Mouse (Mus musculus) adrenal gland, adult 18-20 months (tissue): ENCODE results near the gene Mdfi. TPM values are rescaled to one million over a fixed set of nuclear protein-coding genes. Genes with fewer than 3 reads are reported as not detected.
A peak's percentile ranks its signal among the peaks of the same experiment; 100 is the strongest.

ENCODE experiments used
- DNase-seq, 2 experiments: peaks; one replicate each; pipeline ENCODE4 v3.0.0; 2021 to 2022; ENCODE audit warnings: low spot score in 2 of 2
- total RNA-seq, 2 experiments: library from RNA; stranded (reverse); gene quantifications; 1 replicate in 1 of 2; 2 replicates in 1 of 2; pipeline ENCODE4 v1.2.3; 2021

Mdfi gene
- total RNA-seq, 2 experiments from 2014 or later: 0.42 to 1.2 TPM

- no peak for DNase-seq
Observed at GRCm38 (mm10) chr17:47850035-47850434, 15.5 kb upstream of the Mdfi start.

GRCm38 (mm10) chr17:47847985-47848384 is 13.5 kb upstream of the Mdfi start:
- DNase-seq: no peak

DNA sequence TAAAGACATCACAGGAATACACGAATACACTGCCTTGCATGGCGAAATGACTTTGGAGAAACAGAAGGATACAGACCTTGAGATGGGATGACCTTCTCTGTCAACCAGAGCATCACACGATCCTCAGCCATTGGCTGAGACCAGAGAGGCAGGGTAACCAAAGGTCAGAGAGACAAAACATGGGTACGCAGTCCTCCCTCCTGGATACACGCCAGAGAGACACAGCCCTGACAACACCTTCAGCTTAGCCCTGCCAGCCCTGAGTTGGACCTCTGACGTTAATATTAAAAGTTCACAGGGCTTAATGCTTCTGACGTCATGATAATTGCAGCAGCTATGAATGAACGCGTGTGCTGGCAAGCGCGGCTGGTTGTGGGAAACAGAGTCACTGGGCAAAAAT is 11.1 kb upstream of the Mdfi start:
- no peak for DNase-seq

DNA sequence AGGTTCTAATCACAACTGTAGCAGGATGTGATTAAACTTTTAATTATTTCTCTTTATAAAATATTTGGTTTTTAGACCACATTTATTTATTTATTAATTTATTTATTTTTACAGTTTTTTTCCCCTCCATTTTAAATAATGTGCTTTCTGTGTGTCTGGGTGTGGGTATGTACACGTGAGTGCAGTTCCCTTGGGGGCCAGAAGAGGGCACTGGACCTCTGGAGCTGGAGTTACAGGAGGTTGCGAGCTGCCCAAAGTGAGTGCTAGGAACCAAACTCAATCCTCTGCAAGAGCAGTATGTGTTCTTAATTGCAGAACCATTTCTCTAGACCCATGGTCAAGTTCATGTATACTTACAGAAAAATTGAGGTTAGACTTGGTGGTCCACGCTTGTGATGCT is 9.0 kb upstream of the Mdfi start:
- no peak for DNase-seq

DNA sequence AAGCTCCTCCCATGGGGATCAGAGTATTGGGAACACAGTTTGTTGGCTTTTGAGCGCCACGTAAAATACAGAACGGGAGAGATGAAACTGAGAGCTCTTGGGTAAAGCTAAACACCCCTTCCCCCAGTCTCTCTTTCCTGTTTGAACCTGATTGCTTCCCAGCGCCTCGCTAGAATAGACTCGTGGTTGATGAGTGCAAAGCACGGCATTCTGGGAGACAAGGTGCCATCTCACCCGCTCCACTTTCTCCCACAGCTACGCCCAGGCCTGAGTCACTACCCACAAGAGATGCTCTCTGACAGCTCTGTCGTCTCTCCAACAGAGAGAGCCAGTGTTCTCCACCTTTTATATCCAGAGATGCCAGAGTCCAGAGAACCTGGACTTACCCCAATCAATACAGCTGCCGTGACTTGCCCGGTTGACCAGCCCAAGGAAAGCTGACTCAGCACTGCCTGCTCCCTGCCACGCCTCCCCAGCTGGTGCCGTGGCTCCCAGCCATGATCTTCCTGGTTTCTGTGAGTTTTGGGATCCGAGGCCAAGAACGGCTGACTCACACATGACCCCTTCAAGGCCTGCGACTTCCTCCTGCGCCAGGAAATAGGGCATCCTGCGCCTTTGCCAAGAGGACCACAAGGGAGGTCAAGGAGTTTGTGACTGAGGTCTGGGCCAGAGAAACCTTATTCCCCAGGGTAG is 7.6 kb upstream of the Mdfi start:
- DNase-seq: peak; percentile 80 to 81

GRCm38 (mm10) chr17:47841521-47841920 is 7.0 kb upstream of the Mdfi start:
- DNase-seq: no peak

DNA sequence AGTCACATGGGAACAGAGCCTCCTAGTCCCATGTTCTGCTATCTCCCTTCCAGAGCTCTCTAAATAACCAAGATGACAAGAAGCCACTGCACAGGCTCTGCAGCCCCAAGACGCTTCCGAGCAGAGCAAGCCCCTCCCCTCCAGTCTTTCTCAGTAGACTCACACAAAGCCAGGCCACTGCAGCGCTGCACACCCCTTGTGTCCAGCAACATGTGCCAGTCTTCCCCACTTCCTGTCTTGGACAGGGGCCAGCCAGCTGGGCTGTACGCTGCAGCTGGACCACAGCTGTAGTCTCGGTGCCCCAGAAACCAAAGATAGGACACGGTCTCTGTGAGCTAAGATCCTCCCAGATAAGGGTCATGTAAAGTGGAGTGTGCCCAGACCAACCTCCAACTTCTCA is 3.3 kb upstream of the Mdfi start:
- no peak for DNase-seq

DNA sequence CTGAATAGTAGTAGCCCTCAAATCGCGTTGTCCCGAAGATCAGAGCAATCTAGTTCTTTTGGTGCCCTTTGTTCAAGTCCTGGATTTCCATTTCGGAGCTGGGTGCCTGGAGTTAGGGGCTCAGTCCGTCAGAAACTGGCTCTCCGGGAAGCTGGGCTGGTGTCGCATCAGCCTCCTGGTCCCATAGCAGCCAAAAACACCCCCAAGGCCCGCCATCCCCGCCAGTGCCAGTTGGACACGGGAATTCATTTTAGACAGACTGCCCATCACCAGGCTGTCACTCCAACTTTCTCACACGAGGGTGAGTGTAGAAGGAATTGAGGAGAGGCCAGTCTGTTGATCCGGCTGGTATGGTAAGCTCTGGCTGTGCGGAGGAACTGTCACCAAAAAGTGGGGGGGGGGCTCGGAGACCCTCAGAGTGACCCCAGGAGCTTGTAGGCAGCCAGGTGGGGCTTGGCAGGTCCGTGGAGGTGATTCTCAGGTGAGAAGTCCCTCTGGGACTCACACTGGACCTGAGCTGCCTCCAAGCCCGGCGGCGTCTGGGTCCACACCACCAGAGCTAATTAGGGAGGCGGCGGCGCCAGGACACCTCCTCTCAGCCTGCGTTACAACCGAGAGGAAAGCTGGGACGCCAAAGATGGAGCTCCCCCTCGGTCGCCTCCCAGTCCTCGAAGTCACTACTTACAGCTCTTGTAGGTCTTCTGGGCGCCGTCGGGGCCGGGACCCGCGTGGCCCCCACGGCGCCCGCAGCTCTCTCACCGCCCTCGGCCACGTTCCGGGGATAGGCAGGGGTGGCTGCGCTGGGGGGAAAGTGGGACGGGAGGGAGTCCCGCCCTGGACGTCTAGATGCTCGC is 636 bp downstream of the Mdfi start:
- no peak for DNase-seq

GRCm38 (mm10) chr17:47833029-47833627 is 1.4 kb downstream of the Mdfi start:
- peak; percentile 18 to 33 for DNase-seq

DNA sequence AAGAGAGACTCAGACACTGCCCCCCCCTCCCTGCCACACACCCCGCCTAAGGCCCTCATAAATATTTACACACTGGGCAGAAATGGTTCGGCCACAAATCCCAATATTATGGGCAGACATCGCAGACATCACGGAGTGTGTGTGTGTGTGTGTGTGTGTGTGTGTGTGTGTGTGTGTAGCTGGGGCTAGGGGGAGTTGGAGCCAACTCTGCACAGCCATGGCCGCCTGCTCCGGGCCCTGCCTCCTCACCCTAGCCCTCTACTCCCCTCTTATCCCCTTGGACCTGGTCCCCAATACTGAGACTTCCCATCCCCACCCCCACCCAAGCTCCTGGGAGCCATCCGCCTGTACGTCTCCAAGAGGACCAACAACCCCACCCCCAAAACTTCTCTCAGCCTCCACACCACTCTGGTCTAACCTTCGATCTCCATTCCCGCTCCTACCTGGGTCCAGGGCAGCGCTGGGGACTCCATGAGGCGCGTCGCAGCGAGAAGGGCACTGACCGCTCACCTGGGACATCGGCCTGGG is 1.9 kb downstream of the Mdfi start:
- DNase-seq: no peak

- no peak for DNase-seq
Observed at GRCm38 (mm10) chr17:47831772-47832171, 2.7 kb downstream of the Mdfi start.

- no peak for DNase-seq
Observed at GRCm38 (mm10) chr17:47831161-47831560, 3.3 kb downstream of the Mdfi start.

DNA sequence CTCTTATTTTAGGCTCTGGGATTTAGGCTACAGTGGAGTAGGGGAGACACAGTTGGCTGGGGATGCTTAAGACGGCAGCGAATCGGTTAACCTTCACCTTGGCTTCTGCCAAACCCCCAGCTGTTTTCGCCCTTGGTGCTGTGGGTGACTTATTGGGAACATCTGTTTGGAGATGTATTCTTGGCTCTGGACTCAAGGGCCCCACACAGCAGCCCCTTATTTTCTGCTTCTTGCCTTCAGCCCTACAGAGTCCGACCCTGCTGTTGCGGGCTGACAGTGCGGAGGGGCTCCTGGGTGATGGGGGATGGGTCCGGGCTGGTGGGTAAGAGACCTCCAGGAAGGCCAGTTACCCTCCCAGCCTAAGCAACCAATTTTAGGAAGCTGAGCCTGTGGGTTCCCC is 13.2 kb downstream of the Mdfi start:
- no peak for DNase-seq

DNA sequence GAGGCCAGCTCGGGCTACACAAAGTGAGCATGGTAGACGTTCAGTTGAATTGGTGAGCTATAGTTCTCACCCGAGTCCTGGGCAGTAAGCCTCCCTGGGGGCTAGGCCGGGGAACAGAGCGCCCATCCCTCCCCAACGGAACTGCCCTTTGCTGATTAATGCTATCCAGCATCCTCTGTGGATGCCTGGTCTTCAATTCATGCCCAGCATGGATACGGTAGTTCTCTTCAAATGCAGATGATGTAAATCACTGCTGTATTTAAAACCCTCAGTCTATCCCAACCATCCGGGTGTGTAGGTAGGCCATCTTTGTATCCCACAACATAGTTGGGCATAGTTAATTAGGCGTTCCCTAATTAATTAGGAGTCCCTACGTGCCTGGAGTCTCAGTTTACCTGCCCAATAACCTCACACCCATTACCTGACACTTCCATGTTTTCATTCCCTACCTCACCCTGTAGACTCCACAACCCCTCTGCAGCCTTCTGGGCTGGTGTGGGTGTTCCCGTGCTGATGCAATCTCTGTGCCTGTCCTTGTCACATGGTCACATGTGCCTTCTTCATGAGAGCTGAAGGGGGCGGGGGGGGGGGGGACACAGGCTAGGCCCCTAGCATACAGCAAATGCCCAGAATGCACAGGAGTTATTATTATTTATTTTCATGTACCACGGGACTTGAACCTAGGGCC is 16.3 kb downstream of the Mdfi start:
- DNase-seq: no peak

- DNase-seq: no peak
Observed at GRCm38 (mm10) chr17:47815446-47815845, 19.0 kb downstream of the Mdfi start.

- DNase-seq: no peak
Observed at GRCm38 (mm10) chr17:47814496-47814895, 20.0 kb downstream of the Mdfi start.

- DNase-seq: no peak
Observed at GRCm38 (mm10) chr17:47813616-47814015, 20.9 kb downstream of the Mdfi start.

GRCm38 (mm10) chr17:47812200-47812599 is 22.3 kb downstream of the Mdfi start:
- DNase-seq: no peak

DNA sequence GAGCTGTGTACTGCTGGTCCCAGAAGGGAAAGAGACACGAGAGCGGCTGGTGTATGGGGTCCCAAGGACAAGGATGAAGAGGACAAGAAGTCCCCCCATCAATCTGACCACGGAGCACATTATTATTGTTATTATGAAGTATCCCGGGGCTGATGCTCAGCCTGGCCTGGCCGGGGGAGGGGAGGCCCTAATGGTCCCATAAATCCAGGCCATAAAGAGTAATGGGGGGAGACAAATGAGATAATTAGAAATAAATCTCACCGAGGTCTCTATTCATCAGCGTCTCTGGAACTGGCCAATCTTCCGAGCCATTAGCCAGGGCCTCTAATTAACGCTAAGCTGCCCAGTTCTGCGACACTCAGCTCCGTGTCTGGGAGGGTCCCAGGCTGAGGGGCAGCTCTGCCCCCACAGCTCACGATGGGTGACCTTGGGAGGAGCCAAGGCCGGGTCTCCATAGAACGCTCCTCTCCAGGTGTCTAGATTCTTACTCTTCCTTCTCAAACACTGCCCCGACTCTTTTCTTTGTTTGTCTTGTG is 23.2 kb downstream of the Mdfi start:
- no peak for DNase-seq

GRCm38 (mm10) chr17:47806230-47806629 is 28.3 kb downstream of the Mdfi start:
- DNase-seq: no peak
